Mouse (Mus musculus) T-helper 17 cell (primary cell): ENCODE data around the gene BC051142.

Experiments used
- in situ Hi-C, 2 experiments: fragments of 300-600 bp; cut with MboI, MseI; formaldehyde crosslinking; loops; 1 replicate in 1 of 2; 2 replicates in 1 of 2; pipeline ENCODE4 v1.15.1; 2025; ENCODE audit warnings: high pct_unique_total_duplicates in 2 of 2

BC051142 gene

DNA sequence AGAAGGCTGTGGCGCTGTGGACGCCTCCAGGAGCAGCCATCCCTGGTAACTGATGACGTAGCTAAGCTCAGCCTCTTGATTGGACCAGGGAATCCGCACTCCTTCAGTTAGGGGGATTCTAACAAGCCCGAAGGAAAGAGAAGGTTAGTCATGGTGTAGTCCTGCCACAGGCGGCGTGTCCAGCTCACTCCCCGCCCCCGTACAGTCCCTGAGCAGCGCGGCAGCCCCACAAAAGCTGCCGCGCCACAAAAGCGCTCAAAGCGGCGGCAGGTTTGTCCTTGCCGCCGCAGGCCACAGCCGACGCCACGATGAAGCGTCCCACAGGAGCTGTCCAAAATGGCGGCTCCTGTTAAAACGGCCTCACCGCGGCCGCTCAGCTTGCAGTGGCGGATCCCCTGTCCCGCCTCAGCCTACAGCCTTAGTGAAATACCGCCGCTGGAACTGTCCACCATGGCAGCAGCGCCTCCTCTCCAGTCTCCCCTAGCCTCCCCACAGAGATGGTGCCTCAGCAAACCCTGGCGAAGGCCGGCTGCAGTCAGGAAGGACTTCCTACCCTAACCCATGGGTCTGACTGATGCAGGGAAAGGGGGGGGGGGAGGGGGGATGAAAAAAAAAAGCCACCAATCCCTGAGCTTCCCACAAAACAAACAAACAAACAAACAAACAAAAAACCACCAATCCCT, at the start of gene BC051142:
Gene BC051142 (plus strand): TSS at position 110 of the 683 bp plus-strand sequence.
- in situ Hi-C loops: loop anchor here in 1 of 2 experiments (10.0 kb wide), 1 partner anchor 816 kb away; no protein-coding TSS in a partner anchor

DNA sequence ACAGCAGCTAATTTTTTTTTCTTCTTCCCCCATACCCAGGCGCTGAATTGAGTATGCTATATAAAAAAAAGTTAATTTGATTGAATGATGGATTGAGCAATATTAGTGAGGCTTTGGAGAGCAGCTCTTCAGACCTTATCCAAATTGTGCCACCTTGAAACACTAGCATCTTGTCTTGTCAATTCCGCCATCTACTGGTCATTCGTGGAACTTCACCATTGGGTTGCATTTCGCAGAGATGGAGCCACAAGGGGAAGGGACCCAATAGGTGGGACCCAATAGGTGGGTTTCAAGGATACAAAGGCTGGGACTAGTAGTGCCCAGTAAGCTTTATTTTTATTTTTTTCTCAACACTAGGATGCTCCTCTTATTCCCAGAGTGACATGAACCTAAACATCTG, 49.2 kb upstream of the BC051142 start:
- in situ Hi-C loops: no loop called here

DNA sequence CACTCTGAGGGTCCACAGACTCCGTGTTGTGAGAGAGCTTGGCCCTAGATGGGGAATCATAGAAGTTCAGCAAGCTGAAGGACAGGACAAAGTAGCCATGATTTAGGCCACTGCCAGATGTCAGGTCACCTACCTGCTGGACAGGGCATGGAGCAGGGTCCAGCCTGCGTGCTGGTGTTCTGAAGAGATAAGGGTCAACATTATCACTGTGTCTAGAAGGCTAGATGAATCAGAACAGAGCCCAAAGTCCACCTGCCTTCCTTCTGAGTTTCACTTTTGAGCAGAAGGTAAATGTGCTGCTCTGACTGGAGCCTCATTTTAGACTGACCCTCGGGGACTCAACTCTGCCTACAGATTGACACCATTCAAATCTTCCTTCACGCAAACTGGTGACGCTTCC, 44.1 kb upstream of the BC051142 start, which contains the start of gene Btnl2:
Gene Btnl2 (plus strand): TSS at position 284 of the 400 bp plus-strand sequence.
- in situ Hi-C loops: loop anchor here (5.0 to 10.0 kb wide), 2 partner anchors 107 to 110 kb away; no protein-coding TSS in a partner anchor

DNA sequence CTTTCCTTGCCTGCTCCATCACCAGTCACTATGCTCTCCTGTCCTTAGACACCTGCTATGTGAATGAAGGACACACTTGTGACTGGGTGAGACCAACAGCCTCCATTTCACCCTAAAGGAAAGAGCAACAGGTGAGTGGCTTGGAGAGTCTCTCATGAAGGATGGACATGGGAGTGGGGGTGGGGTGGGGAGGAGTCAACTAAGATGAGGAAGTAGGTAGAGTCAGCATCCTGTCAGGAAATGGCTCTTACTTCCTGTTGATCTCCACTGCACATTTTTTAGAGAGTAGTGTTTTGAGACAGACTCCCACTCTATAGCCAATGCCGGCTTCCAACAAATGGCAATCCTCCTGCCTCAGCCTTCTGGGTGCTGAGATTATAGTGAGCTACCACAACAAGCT, 43.7 kb upstream of the BC051142 start:
- in situ Hi-C loops: loop anchor here (5.0 to 10.0 kb wide), 2 partner anchors 108 to 110 kb away; no protein-coding TSS in a partner anchor

DNA sequence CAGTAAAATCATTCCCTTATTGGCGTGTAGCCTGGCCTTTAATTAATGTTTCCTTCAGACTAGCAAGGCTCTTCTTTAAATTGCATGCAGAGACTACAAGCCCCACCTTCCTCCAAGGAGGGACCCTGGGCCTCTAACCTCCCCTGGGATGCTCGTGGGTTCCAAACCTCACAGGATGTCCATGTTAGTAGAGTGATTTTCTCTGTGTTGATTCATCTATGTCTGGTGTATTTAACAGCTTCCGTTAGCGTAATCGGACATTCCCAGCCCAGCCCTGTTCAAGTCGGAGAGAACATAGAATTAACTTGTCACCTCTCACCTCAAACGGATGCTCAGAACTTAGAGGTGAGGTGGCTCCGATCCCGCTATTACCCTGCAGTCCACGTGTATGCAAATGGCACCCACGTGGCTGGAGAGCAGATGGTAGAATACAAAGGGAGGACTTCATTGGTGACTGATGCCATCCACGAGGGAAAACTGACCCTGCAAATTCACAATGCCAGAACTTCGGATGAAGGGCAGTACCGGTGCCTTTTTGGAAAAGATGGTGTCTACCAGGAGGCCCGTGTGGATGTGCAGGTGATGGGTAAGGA, 35.6 kb upstream of the BC051142 start:
- in situ Hi-C loops: no loop called here

DNA sequence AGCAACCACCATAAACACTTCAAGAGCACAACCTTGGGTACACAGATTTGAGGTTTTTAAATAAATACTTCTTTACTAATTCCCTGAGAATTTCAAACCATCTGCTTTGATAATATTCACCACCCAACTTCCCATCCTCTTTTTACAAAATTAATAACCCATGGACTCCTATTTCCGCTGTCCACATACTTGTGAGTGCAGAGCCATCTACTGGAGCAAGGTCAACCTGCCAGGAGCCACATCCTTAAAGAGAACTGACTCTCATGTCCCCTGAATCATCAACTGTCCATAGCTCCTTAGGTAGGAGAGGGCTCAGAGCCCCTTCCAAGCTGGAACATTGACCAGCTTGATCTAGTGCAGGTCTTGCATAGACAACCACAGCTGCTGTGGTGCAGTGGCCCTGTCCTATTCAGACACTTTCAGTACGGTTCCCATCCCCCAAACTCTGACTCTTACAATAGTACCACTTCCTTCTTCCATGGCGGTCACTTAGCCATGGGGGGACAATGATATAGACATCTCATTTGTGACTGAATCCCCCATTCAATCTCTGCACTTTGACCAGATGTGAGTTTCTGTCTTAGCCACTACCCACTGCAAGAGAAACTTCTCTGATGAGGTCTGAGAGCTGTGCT, 34.8 kb upstream of the BC051142 start:
- in situ Hi-C loops: no loop called here

DNA sequence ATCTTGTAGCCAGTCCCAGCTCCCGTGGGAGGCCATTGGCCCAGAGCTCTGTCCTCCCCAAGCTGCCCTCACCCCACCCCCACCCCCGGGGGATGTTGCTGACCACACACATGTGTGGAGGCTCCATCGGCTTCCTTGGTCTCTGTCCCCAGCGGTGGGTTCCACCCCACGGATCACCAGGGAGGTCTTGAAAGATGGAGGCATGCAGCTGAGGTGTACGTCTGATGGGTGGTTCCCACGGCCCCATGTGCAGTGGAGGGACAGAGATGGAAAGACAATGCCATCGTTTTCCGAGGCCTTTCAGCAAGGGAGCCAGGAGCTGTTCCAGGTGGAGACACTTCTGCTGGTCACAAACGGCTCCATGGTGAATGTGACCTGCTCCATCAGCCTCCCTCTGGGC, 33.6 kb upstream of the BC051142 start:
- in situ Hi-C loops: loop anchor here in 1 of 2 experiments (5.0 kb wide), 1 partner anchor 43 kb away; no protein-coding TSS in a partner anchor

DNA sequence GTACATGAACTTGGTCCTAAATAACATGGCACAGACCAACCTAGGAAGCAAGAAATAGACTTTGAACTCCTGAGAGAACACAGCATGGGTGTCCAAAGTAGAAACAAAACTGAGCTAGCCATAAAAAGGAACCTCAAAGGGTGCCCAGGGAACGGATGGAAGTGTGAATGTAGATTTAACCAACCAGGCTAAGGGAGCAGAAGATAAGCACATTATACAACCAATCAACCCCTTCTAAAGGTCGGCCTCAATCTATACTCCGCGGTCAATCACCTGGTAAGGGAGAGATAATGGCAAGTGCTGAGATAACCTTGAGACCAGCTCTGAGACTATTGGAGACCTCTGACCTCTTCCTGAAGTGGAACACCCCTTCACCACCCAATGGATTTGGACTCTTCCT, 28.1 kb upstream of the BC051142 start:
- in situ Hi-C loops: no loop called here

DNA sequence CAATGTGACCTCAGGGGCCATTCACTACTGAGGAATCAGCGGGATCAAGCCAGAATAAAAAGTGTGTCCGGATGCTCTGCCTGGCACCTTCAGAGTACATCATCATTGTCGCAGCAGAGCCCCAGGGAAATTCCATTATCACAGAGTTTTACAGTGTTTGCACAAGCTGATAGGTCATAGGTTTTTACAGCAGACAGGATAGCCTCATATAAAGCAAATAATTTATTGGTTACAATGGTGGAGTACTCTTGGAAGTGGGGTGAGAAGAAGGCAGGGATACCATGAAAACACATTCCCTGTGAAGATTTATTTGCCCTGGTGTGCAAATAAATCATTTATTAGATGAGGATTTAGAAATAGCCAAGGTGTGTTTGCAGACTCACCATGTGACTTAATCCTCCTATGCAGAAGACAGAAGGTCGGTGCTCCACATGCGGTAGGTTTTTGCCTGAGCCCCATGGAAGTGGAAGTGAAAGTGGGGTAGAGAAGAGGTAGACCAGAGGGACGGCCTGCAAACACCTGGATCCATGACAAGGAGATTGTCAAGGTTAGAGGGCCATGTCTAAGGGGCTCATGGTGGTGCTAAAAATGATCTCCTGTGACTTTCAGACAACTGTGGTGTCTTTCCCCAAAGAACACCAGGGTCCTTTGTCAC, 25.4 kb upstream of the BC051142 start:
- in situ Hi-C loops: no loop called here

DNA sequence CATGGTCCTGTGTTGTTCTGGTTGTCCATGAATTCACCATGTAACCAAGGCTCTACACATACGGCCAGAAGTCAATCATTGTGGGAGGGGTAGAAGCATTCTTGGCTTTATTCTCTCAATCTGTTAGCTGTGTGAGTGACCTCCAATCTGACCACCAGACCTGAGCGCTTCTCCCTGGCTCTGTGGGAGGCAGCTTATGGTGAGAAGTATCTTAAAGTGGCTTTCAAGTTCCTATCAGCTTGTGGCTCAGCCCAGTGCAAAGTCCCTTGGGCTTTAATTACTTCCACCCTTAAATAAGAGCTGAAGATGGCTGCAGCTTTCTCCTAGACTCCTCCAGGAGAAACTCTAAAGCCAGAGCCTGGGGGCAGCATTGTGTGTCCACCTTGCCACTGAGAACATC, 21.8 kb upstream of the BC051142 start, which contains the start of gene Btnl1:
Gene Btnl1 (plus strand): TSS at position 286 of the 400 bp plus-strand sequence.
- in situ Hi-C loops: no loop called here

DNA sequence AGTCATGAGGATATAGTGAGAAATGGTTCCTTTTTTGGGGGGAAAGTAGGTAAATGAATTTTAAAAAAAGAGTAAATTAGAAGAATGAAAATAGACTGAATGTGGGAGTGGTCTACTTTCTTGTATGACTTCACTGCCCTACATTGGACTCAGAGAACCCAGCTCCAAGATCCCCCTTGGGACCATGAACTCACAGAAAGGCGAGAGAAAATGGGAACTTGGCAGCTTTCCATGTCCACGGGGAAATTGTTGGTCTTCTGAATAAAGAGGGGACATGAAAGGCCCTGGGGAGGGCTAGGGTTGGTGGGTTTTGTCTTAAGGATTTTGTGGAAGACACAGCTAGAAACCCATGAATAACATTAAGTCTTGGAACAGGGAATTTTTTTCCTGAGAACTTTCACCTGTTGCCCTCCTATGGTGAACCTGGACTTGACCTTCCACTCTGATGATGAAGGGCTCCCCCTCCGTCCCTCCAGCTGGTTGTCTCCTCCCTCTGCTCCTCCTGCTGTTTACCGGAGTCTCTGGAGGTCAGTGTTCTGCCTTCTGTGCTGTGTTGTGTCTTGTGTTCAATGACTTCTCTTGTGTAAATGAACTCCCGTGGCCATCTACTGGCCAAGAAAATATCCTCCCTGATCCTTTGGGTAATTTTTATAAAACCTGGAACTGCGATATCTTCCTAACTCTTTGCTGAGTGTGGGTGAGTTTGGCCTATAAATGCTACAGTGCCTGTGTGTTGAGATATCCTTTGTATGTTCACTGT, 21.0 kb upstream of the BC051142 start:
- in situ Hi-C loops: no loop called here

DNA sequence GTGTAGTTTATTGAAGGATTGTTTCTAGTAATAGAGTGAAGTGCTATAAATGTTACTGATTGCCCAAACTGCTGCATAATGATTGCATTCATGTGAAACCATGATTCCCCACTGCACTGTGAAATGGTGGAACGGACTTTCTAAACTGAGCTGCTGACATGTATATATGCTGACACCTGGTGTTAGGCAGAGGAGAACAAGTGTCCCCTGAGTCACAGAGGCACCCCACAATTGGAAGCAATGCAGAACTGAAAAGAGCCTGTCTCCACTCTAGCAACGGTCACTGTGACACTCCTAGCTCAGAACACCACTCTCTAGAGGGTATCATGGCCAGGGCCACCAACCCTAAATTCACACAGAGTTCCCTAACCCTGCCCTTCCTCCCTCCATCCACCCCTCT, 19.9 kb upstream of the BC051142 start:
- in situ Hi-C loops: no loop called here

DNA sequence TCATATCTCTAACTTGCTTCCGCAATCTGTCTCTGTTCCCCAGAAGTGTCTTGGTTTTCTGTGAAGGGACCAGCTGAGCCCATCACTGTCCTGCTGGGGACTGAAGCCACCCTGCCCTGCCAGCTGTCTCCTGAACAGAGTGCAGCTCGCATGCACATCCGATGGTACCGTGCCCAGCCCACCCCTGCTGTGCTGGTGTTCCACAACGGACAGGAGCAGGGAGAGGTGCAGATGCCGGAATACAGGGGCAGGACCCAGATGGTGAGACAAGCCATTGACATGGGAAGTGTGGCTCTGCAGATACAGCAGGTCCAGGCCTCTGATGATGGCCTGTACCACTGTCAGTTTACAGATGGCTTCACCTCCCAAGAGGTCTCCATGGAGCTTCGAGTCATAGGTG, 19.2 kb upstream of the BC051142 start:
- in situ Hi-C loops: no loop called here

DNA sequence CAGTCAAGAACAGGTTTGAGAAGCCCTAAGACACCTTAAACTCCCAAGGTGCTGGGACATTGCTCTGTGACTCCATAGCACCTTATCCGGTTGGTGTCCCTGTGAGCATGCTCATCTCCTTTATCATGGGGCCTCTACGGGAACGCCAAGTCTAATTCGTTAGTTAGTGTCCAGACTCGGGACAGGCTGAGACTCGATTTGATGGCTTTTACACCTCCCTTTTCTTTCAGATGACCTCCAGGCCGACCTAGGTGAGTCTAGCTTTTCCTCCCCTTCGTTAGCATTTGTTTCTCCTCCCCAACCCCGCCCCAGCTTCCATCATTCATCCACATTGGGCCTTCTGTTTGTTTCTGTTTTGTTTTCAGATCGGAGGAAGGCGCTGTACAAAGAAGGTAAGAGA, 16.7 kb upstream of the BC051142 start:
- in situ Hi-C loops: no loop called here

DNA sequence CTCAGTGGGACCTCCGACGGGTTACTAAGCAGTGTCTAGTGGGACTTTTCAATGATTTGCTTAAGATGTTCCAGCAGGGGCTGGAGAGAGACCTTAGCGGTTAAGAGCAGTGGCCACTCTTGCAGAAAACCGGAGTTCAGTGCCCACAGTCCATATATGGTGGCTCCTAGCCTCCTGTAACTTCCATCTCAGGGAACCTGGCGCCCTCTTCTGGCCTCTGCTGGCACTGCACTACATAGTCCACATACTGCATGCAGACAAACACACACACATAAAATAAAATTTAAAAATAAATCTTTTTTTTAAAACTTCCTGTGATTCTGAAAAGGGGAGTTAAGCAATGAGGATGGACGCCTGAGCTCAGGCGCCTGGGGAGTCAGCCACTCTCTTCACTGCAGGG, 15.4 kb upstream of the BC051142 start:
- in situ Hi-C loops: no loop called here

DNA sequence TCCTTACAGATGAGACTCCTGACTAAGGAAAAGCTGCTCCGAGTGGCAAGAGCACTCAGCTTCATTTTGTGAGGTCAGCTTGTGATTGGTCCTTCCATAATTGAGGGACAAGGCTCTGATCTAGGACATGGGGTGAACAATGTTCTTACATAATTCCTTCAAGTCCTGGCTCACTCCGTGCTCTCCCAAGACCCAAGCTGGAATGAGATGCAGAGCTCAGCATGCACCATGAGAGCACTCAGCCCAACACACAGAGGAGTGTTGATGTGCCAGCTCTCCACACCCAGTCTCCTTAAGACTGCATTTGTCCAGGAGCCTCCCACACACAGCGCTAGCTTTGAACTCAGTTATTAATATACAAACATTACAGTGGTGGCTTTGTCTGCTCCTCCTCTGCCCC, 13.9 kb upstream of the BC051142 start:
- in situ Hi-C loops: no loop called here

DNA sequence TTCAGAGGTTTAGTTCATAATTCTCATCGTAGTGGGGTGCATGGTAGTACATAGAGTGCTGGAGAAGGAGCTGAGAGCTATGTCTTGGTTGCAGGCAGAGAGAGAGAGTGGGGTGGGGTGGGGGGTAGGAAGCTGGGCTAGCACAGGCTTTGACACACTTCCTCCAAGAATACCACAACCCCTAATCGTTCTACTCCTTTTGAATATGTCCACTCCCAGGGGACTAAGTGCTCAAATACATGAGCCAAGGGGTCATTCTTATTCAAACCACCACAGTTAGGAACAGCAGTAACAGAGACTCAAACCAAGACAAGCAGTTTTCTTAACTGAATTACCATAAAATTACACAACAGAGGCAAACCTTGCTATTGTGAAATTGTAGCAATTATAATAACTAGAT, 12.0 kb upstream of the BC051142 start:
- in situ Hi-C loops: no loop called here

DNA sequence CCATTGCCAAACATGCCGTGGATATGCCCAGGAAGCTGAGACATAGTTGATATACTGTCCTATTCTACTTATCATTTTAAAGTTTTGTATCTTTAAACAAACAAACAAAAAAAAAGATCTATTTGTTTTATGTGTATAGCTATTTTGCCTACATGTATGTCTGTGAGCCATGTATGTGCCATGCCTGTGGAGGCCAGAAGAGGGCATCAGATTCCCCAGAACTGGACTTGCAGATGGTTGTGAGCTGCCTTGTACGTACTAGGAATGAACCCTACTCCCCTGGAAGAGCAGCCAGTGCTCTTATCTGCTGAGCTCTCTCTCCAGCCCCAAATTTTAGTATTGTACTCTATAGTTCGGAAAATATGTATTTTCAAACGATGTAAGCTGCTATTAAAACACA, 10.1 kb upstream of the BC051142 start:
- in situ Hi-C loops: no loop called here

DNA sequence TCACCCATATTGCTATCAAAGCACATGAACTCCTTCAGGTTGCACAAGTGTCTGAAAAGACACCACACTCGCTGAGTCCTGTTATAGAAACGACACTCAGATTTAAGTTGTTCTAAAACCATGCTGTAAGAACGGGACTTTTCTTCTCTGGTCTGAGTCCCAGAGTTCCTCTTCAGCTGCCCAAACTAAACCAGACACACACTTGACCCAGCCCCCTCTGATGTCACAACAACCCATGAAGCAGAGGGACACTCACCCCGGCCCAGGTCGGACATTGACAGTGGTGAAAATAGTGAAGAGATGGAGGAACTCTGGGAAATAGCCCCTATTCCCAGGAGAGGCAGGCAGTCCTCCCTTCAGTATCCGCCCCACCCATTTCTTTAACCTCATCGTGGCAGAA, 7.1 kb upstream of the BC051142 start:
- in situ Hi-C loops: loop anchor here in 1 of 2 experiments (10.0 kb wide), 1 partner anchor 823 kb away; no protein-coding TSS in a partner anchor

DNA sequence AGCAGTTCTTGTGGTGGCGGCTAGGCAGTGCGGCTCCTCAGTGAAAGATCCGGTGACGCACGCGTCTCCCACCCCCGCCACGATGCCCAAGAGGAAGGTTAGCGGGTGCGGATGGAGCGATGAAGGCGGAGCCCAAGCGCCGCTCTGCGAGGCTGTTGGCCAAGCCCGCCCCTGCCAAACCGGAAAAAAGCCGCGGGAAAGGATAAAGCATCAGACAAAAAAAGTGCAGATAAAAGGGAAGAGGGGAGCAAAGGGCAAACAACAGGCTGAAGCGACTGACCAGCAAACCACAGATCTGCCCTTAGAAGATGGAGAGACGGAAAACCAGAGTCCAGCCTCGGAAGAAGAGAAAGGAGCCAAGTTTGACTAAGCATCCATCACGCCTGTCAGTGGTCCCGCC, 6.3 kb upstream of the BC051142 start:
- in situ Hi-C loops: loop anchor here in 1 of 2 experiments (10.0 kb wide), 1 partner anchor 822 kb away; no protein-coding TSS in a partner anchor

DNA sequence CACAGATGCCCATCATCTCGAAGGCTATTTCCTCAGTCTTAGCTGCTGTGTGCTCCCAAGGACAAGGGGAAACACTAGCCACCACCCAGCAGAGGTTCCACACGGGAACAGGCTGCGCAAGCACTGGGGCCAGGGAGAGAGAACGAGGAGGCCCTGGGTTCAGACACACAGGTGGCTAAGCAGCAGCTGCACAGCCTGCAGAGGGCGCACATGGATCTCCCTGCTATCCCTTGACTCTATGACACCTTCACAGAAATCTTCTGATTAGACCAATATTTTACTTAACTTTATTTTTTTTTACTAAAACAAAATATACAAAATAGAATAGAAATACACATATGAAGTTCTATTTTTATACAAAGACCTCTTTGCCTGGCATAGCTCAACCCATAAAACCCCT, 1.3 kb upstream of the BC051142 start:
- in situ Hi-C loops: loop anchor here in 1 of 2 experiments (10.0 kb wide), 1 partner anchor 817 kb away; no protein-coding TSS in a partner anchor
